Mouse (Mus musculus) heart, embryonic 14.5 days (tissue): ENCODE results near the gene Fkbp6. TPM values are rescaled to one million over a fixed set of nuclear protein-coding genes. Genes with fewer than 3 reads are reported as not detected.

Experiments
- ATAC-seq: fragments of 200-750 bp; cut with Nextera tagmentation; 2 replicates; pipeline ENCODE4 v1.8.0; 2017; ENCODE audit warnings: low read depth, moderate TSS enrichment; ENCODE audit not compliant: insufficient number of reproducible peaks, insufficient read depth, low FRiP score
- H3K27ac ChIP-seq, 2 experiments: fragments of 200-500 bp in 1 of 2; fragments of 300-500 bp in 1 of 2; sonication (generic) in 1 of 2; replicated peaks in 1 of 2; 2 replicates each; pipeline ENCODE4 v1.5.1; 2012 to 2014; ENCODE audit warnings: low read depth in 2 of 2, low read length in 2 of 2, control low read depth in 1 of 2, mild to moderate bottlenecking in 1 of 2, mixed read lengths in 1 of 2; ENCODE audit not compliant: control insufficient read depth in 1 of 2, insufficient read depth in 1 of 2
- H3K27me3 ChIP-seq: fragments of 300-500 bp; sonication (generic); 2 replicates; pipeline ENCODE4 v1.6.1; 2014; ENCODE audit warnings: mild to moderate bottlenecking, low read length, control low read depth; ENCODE audit not compliant: control insufficient read depth, insufficient read depth
- H3K36me3 ChIP-seq: fragments of 300-500 bp; sonication (generic); 2 replicates; pipeline ENCODE4 v1.6.1; 2014; ENCODE audit warnings: mild to moderate bottlenecking, control low read depth, low read length, mixed read lengths; ENCODE audit not compliant: control insufficient read depth, insufficient read depth
- H3K4me1 ChIP-seq, 2 experiments: fragments of 200-500 bp in 1 of 2; fragments of 300-500 bp in 1 of 2; sonication (generic) in 1 of 2; 2 replicates each; pipeline ENCODE4 v1.6.1; 2012 to 2014; ENCODE audit warnings: low read length in 2 of 2, control low read depth in 1 of 2, mixed read lengths in 1 of 2; ENCODE audit not compliant: control insufficient read depth in 2 of 2, insufficient read depth in 2 of 2
- H3K4me2 ChIP-seq: fragments of 300-500 bp; sonication (generic); 2 replicates; pipeline ENCODE4 v1.6.1; 2014; ENCODE audit warnings: mild to moderate bottlenecking, low read length
- H3K4me3 ChIP-seq, 2 experiments: fragments of 200-500 bp in 1 of 2; fragments of 300-500 bp in 1 of 2; sonication (generic) in 1 of 2; 2 replicates each; pipeline ENCODE4 v1.5.1; 2012 to 2014; ENCODE audit warnings: low read length in 2 of 2, mild to moderate bottlenecking in 2 of 2, control low read depth in 1 of 2, low read depth in 1 of 2, moderate library complexity in 1 of 2; ENCODE audit not compliant: control insufficient read depth in 1 of 2, insufficient read depth in 1 of 2
- H3K9ac ChIP-seq: fragments of 300-500 bp; sonication (generic); 2 replicates; pipeline ENCODE4 v1.6.1; 2014; ENCODE audit warnings: mild to moderate bottlenecking, low read length
- H3K9me3 ChIP-seq: fragments of 300-500 bp; sonication (generic); 2 replicates; pipeline ENCODE4 v1.6.1; 2016; ENCODE audit warnings: low read length, control low read depth; ENCODE audit not compliant: control insufficient read depth
- WGBS: fragments of 180-500 bp; shearing (Covaris S2); extraction: QIAGEN DNeasy Blood & Tissue Kit; methylation state at CpG from one replicate; pipeline ENCODE4 v1.1.7; 2014; 5-methylcytosine and 5-hydroxymethylcytosine counted together
- polyA plus RNA-seq: library from polyadenylated mRNA; unstranded; fragments of >200 nt; fragmentation: Nextera tagmentation; extraction: Ambion mirVana; gene quantifications from 2 replicates; pipeline ENCODE4 v1.2.1, GENCODE M21; 2014

The Fkbp6 gene
- 0.26 TPM in 1 of 2 replicates, not detected in the other for polyA plus RNA-seq

DNA sequence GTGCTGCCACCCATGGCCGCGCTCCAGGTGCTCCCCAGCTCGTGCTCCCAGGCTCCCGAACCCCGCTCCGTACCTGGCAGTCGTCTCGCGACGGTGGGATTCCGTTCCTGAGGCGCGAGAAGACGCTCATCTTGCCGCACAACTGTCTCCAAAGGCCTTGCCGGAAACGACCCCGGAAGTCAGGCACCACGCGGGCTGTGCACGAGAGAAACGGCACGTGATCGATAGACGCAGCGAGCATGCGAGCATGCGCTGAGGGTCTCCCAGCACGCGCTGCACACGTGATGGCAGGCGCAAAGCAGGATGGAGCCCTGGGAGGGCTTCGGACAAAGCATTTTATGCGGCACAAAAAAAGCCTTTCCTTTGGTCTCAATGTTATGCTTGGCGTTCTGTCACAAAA, at the start of gene Fkbp6:
Gene Fkbp6, minus strand, starts transcription at position 183 of the 400 bp plus-strand sequence.
- ATAC-seq = no peak
- H3K27ac ChIP-seq = no peak within 1 kb of the TSS
- WGBS = 85% methylated on average over 35 of the region's 35 CpGs
- H3K9ac ChIP-seq = no peak within 1 kb of the TSS
- peaks cover 7% of the 10 kb centered on the region for H3K9me3 ChIP-seq
- no peaks in the 10 kb centered on the region for H3K4me1 ChIP-seq
- no peaks in the 10 kb centered on the region for H3K36me3 ChIP-seq
- no peak within 1 kb of the TSS for H3K4me2 ChIP-seq
- peaks cover 10% of the 10 kb centered on the region for H3K27me3 ChIP-seq
- no peak within 1 kb of the TSS for H3K4me3 ChIP-seq

- no peak for ATAC-seq
- no peaks in the 10 kb centered on the region for H3K27me3 ChIP-seq
- H3K36me3 ChIP-seq = no peaks in the 10 kb centered on the region
- H3K4me3 ChIP-seq = no peak overlapping the region
- no peaks in the 10 kb centered on the region for H3K9me3 ChIP-seq
- 43% methylated on average over 6 of the region's 6 CpGs for WGBS
- no peak overlapping the region for H3K4me2 ChIP-seq
- no peak overlapping the region; a peak in 1 of 4 replicates for H3K27ac ChIP-seq
- H3K9ac ChIP-seq = no peak overlapping the region
- peaks cover 3 to 4% of the 10 kb centered on the region in 2 experiments; a peak in 3 of 4 replicates for H3K4me1 ChIP-seq
These were observed 49.5 kb upstream of the Fkbp6 start for GRCm38 (mm10) chr5:135399382-135399781.

- WGBS = 46% methylated on average over 5 of the region's 5 CpGs
- no peak overlapping the region for H3K4me2 ChIP-seq
- ATAC-seq = no peak
- no peaks in the 10 kb centered on the region for H3K9me3 ChIP-seq
- no peak overlapping the region for H3K9ac ChIP-seq
- no peaks in the 10 kb centered on the region for H3K27me3 ChIP-seq
- peaks cover 3 to 14% of the 10 kb centered on the region in 2 experiments; a peak in 3 of 4 replicates for H3K4me1 ChIP-seq
- H3K36me3 ChIP-seq = peaks cover 15% of the 10 kb centered on the region
- no peak overlapping the region for H3K27ac ChIP-seq
- no peak overlapping the region for H3K4me3 ChIP-seq
These were observed 46.0 kb upstream of the Fkbp6 start for GRCm38 (mm10) chr5:135395826-135396225.

- H3K27me3 ChIP-seq = no peaks in the 10 kb centered on the region
- H3K36me3 ChIP-seq = peaks cover 31% of the 10 kb centered on the region
- peak within 1 kb of the TSS; percentile 87 to 88 for H3K27ac ChIP-seq
- H3K4me1 ChIP-seq = peaks cover 3 to 14% of the 10 kb centered on the region in 2 experiments; a peak in 3 of 4 replicates
- peak within 1 kb of the TSS; percentile 98 for H3K9ac ChIP-seq
- under 1% methylated on average over 97 of the region's 110 CpGs for WGBS
- no peaks in the 10 kb centered on the region for H3K9me3 ChIP-seq
- peak within 1 kb of the TSS; percentile 76 for H3K4me2 ChIP-seq
- ATAC-seq = peak; percentile 86
- peak within 1 kb of the TSS; percentile 95 to 99 for H3K4me3 ChIP-seq
These were observed 44.4 kb upstream of the Fkbp6 start, which contains the start of gene Pom121 for GRCm38 (mm10) chr5:135394004-135394823. Gene Pom121, minus strand, starts transcription at chr5:135394546.

- no peak for ATAC-seq
- 80% methylated on average over 10 of the region's 10 CpGs for WGBS
- H3K9ac ChIP-seq = no peak overlapping the region
- H3K4me2 ChIP-seq = no peak overlapping the region
- H3K4me3 ChIP-seq = no peak overlapping the region
- no peaks in the 10 kb centered on the region for H3K27me3 ChIP-seq
- H3K9me3 ChIP-seq = no peaks in the 10 kb centered on the region
- H3K27ac ChIP-seq = no peak overlapping the region
- H3K4me1 ChIP-seq = no peaks in the 10 kb centered on the region
- peaks cover 99% of the 10 kb centered on the region for H3K36me3 ChIP-seq
These were observed 33.9 kb upstream of the Fkbp6 start for GRCm38 (mm10) chr5:135383771-135384170.

DNA sequence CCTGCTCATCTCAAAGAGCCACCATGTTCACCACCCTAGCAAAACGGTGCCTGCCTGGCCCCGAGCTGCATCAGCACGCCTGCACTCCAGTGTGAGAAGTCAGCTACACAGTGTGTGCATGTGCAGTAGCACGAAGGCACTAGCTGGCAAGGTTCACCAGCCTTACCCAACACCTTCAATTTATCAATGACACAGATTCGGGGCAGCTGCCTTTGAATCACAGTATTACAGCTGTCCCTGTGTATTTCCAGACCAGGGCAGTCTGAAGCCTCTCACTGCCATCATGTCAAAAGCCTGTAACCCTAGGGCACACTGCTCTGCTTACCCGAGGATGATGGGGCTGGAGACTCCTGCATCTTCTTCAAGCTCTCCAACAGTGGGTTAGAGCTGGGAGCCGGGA, 32.9 kb upstream of the Fkbp6 start:
- WGBS = 87% methylated on average over 7 of the region's 7 CpGs
- Histone ChIP-seq H3K4me3 (no peak overlapping the region), H3K27me3 (no peaks in the 10 kb centered on the region), H3K36me3 (peaks cover 99% of the 10 kb centered on the region), H3K9me3 (no peaks in the 10 kb centered on the region), H3K4me1 (no peaks in the 10 kb centered on the region), H3K27ac (no peak overlapping the region), H3K9ac (no peak overlapping the region), H3K4me2 (no peak overlapping the region)
- ATAC-seq = no peak

GRCm38 (mm10) chr5:135381356-135381925, 31.6 kb upstream of the Fkbp6 start:
- Histone ChIP-seq H3K27me3 (no peaks in the 10 kb centered on the region), H3K9ac (no peak overlapping the region), H3K36me3 (peaks cover 99% of the 10 kb centered on the region), H3K4me3 (no peak overlapping the region), H3K9me3 (no peaks in the 10 kb centered on the region), H3K27ac (no peak overlapping the region), H3K4me2 (no peak overlapping the region), H3K4me1 (no peaks in the 10 kb centered on the region)
- no peak for ATAC-seq
- 95% methylated on average over 10 of the region's 10 CpGs for WGBS
